Mouse (Mus musculus) ES-Bruce4 (cell line): ENCODE measurements around the gene Gm3776.

ENCODE experiments used
- CTCF ChIP-seq: IDR thresholded peaks from one replicate; pipeline ENCODE4 v1.8.1; 2011; ENCODE audit warnings: low read depth, low read length
- EP300 ChIP-seq: IDR thresholded peaks from 2 replicates; pipeline ENCODE4 v1.6.1; 2011; ENCODE audit warnings: low read depth, low read length; ENCODE audit not compliant: insufficient read depth
- POLR2A ChIP-seq: IDR thresholded peaks from one replicate; pipeline ENCODE4 v1.8.1; 2011; ENCODE audit warnings: low read length; ENCODE audit not compliant: insufficient read depth

DNA sequence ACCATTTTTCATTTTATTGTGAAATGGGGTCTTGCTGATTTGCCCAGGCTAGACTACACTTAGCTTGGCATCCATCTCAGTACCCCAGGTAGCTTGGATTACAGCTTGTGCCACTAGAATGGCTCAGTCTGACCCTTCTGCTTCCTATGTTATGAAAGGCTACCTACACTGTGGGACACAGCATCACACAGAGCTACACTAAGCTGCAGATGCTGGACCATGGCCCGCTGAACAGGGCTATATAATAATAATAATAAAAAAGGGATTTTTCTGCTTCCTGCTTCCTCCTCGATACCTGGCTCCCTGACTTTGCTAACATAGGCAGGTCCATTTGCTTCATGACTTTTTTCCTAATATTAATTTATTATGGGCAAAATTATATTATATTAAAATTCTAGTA is 32.5 kb upstream of the Gm3776 start:
- TF ChIP-seq CTCF, result no peak
- TF ChIP-seq EP300, result no peak
- TF ChIP-seq POLR2A, result no peak
